26 mouse cellular contexts compared by ENCODE assay signal in the genomic region with DNA sequence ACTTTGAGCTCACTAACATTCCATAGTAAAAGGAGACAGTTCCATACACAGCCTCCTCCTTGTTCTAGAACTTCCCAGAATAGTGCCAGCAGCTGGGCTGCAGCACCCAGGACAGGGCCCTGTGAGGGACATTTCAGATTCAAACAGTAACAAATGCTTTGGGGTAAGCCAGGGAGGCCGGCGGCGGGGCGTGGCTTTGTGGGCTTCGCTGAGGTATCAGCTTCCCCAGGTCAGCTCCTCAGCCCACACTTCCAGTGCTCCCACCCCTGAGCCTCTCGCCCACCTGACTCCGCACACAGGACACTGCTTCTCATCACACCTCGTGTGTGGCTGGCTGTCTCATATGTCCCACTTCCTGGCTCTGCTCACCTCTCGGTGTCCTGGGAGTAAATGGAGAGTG. TPM values are rescaled to one million over a fixed set of nuclear protein-coding genes. Genes with fewer than 3 reads are reported as not detected.
DNase-seq lines count a peak whose midpoint lies in the region; TF ChIP-seq lines count a peak whose summit lies in the region.
"Had no signal": no experiment of that assay in that cellular context is flagged by ENCODE, and none has a peak within 500 bp of the region (broad histone marks: within the 10 kb centered on the region; RNA-seq: fewer than 3 reads in every experiment).

No protein-coding gene starts in this region.

- intact Hi-C loops in left cerebral cortex, postnatal 10 days (cut with DNase I), result no loop called here

- H3K27me3 ChIP-seq in E14TG2a.4 (ENCODE audit: insufficient read depth, low read length) (peaks cover 15% of the 10 kb centered on the region), ES-Bruce4 (ENCODE audit: control insufficient read depth, insufficient read depth, low read length, poor library complexity, severe bottlenecking) (no peaks in the 10 kb centered on the region)
- H3K27me3 ChIP-seq in forebrain, embryonic 10.5 days (ENCODE audit: poor library complexity, severe bottlenecking), result no peaks in the 10 kb centered on the region
- H3K27me3 ChIP-seq: embryonic facial prominence, embryonic 12.5 days; embryonic facial prominence, embryonic 15.5 days; forebrain, embryonic 12.5 days; forebrain, embryonic 15.5 days; heart, embryonic 12.5 days; heart, embryonic 15.5 days; hindbrain, embryonic 13.5 days; intestine, embryonic 15.5 days had no signal

- no peak for TF ChIP-seq POLR2A in ES-Bruce4 (IDR thresholded peaks at IDR 0.05; ENCODE audit: insufficient read depth, low read length)

- H3K9me3 ChIP-seq in E14TG2a.4 (ENCODE audit: low read length) (no peaks in the 10 kb centered on the region), ES-Bruce4 (replicated peaks; ENCODE audit: control insufficient read depth, insufficient read depth, low read length, poor library complexity, severe bottlenecking) (no peaks in the 10 kb centered on the region)
- H3K9me3 ChIP-seq in forebrain, embryonic 10.5 days, result peaks cover 11% of the 10 kb centered on the region; the same call in 1 of the 2 replicates
- H3K9me3 ChIP-seq: embryonic facial prominence, embryonic 12.5 days; embryonic facial prominence, embryonic 15.5 days; forebrain, embryonic 12.5 days; forebrain, embryonic 15.5 days; heart, embryonic 12.5 days; heart, embryonic 15.5 days; intestine, embryonic 15.5 days had no signal

- no peak overlapping the region for H3K27ac ChIP-seq in ES-Bruce4 (ENCODE audit: insufficient read depth, low read length)
- H3K27ac ChIP-seq in forebrain, embryonic 10.5 days, result no peak overlapping the region
- H3K27ac ChIP-seq: embryonic facial prominence, embryonic 12.5 days; embryonic facial prominence, embryonic 15.5 days; forebrain, embryonic 12.5 days; forebrain, embryonic 15.5 days; heart, embryonic 15.5 days; hindbrain, embryonic 10.5 days; hindbrain, embryonic 13.5 days; intestine, embryonic 15.5 days had no signal

- H3K9ac ChIP-seq in ES-Bruce4 (ENCODE audit: low read depth, poor library complexity, severe bottlenecking), result 0 out of 2 replicates have a peak overlapping the region, but pooled peaks have one; percentile 2
- H3K9ac ChIP-seq: embryonic facial prominence, embryonic 12.5 days; embryonic facial prominence, embryonic 15.5 days; forebrain, embryonic 12.5 days; forebrain, embryonic 15.5 days; heart, embryonic 12.5 days; heart, embryonic 15.5 days; hindbrain, embryonic 13.5 days; intestine, embryonic 15.5 days had no signal

- WGBS in forebrain, embryonic 10.5 days, result 71% methylated on average over 9 of the region's 9 CpGs

- H3K4me1 ChIP-seq in E14TG2a.4 (replicated peaks; ENCODE audit: low read depth, low read length) (peaks cover 36% of the 10 kb centered on the region), ES-Bruce4 (ENCODE audit: control insufficient read depth, insufficient read depth, low read length) (no peaks in the 10 kb centered on the region)
- H3K4me1 ChIP-seq in forebrain, embryonic 10.5 days, result peaks cover 17% of the 10 kb centered on the region

- H3K36me3 ChIP-seq in E14TG2a.4 (ENCODE audit: insufficient read depth, low read length) (no peaks in the 10 kb centered on the region), ES-Bruce4 (ENCODE audit: control insufficient read depth, insufficient read depth, low read length, poor library complexity, severe bottlenecking) (no peaks in the 10 kb centered on the region)
- H3K36me3 ChIP-seq in forebrain, embryonic 10.5 days (replicated peaks), result no peaks in the 10 kb centered on the region
- H3K36me3 ChIP-seq: embryonic facial prominence, embryonic 12.5 days; embryonic facial prominence, embryonic 15.5 days; forebrain, embryonic 12.5 days; forebrain, embryonic 15.5 days; heart, embryonic 12.5 days; heart, embryonic 15.5 days; hindbrain, embryonic 10.5 days; hindbrain, embryonic 13.5 days; intestine, embryonic 15.5 days had no signal

- peak overlapping the region; percentile 68 for H3K4me3 ChIP-seq in E14TG2a.4 (replicated peaks; ENCODE audit: low read length)
- H3K4me3 ChIP-seq in ES-Bruce4 (ENCODE audit: low read depth, low read length), result peak overlapping the region; percentile 64
- no peak overlapping the region for H3K4me3 ChIP-seq in forebrain, embryonic 10.5 days
- H3K4me3 ChIP-seq: embryonic facial prominence, embryonic 12.5 days; embryonic facial prominence, embryonic 15.5 days; forebrain, embryonic 12.5 days; forebrain, embryonic 15.5 days; heart, embryonic 12.5 days; heart, embryonic 15.5 days; hindbrain, embryonic 10.5 days; hindbrain, embryonic 13.5 days; intestine, embryonic 15.5 days had no signal

- TF ChIP-seq CTCF in E14TG2a.4 (conservative IDR thresholded peaks at IDR 0.05; ENCODE audit: low read length) (no peak), ES-Bruce4 (IDR thresholded peaks at IDR 0.05; ENCODE audit: low read depth, low read length) (no peak)

- DNase-seq in R1 (ENCODE audit: low read depth, low spot score), result peak; percentile 73
- no peak for DNase-seq in left cerebral cortex, postnatal 10 days (ENCODE audit: extremely low spot score in 1 of 2, low spot score in 2 of 2)
- DNase-seq in frontal cortex, adult 2 months (ENCODE audit: extremely low spot score in 1 of 2, low spot score in 1 of 2), result no peak
- no peak for DNase-seq in forebrain, embryonic 10.5 days (ENCODE audit: extremely low spot score, low spot score)
- DNase-seq: adrenal gland, adult 2 months; adrenal gland, postnatal 14 days; cerebellum, adult 11 months; cerebellum, adult 2 months; cerebellum, adult 9-11 months; cerebellum, postnatal 25 days; gastrocnemius, postnatal 10 days; gastrocnemius, postnatal 36 days; heart, postnatal 10 days; heart, postnatal 36 days had no signal

- no peak for TF ChIP-seq EP300 in ES-Bruce4 (IDR thresholded peaks at IDR 0.05; ENCODE audit: insufficient read depth, low read depth, low read length)

RNA-seq across cellular contexts. Expression of a gene that starts 2.6 kb away (rescaled TPM):
- 26.9 and 31.8 TPM in 2 replicates for polyA plus RNA-seq in ES-Bruce4 (2011; ENCODE audit: insufficient read depth, insufficient read length, low read depth, missing spikeins)
- 1 to 10 TPM; 1.9 to 2.0 TPM for total RNA-seq in left cerebral cortex, postnatal 10 days (2021)
- polyA plus RNA-seq in frontal cortex, adult 2 months (2012; rRNA removed), result 0.70 and 0.97 TPM in 2 replicates
- 42.8 and 53.3 TPM in 2 replicates for polyA plus RNA-seq in forebrain, embryonic 10.5 days (2016; fragmentation: Nextera tagmentation; extraction: Ambion mirVana)
- total RNA-seq: gastrocnemius, adult 18-20 months had no signal
- polyA plus RNA-seq: adrenal gland, adult 2 months had no signal

RNA-seq across cellular contexts. Expression of a gene that starts 30.5 kb away (rescaled TPM):
- polyA plus RNA-seq in ES-Bruce4 (2011; ENCODE audit: insufficient read depth, insufficient read length, low read depth, missing spikeins), result 148 and 163 TPM in 2 replicates
- 10 to 100 TPM; 79.9 to 83.6 TPM for total RNA-seq in left cerebral cortex, postnatal 10 days (2021)
- 105 and 117 TPM in 2 replicates for polyA plus RNA-seq in frontal cortex, adult 2 months (2012; rRNA removed)
- polyA plus RNA-seq in forebrain, embryonic 10.5 days (2016; fragmentation: Nextera tagmentation; extraction: Ambion mirVana), result 204 and 209 TPM in 2 replicates

Comparison
In these comparisons a context has a peak if more than half of its experiments do, and no peak if none do; other contexts are left out.
1. RNA of a gene that starts 2.6 kb away (polyA plus RNA-seq): 42.8 to 53.3 TPM in forebrain, embryonic 10.5 days and 26.9 to 31.8 TPM in ES-Bruce4; 0.70 to 0.97 TPM in frontal cortex, adult 2 months; every median in the first group is over 10 times any median in the second.